Mouse (Mus musculus) limb, embryonic 14.5 days (tissue): ENCODE measurements at regions not wholly inside any gene's neighbourhood (a gene's known extent, or its start where the extent isn't known, plus 50 kb on each side); places are given as distances from the start of the nearest gene placed in this dataset.

Source experiments
- ATAC-seq: fragments of 200-750 bp; cut with Nextera tagmentation; 2 replicates; pipeline ENCODE4 v1.8.0; 2017; ENCODE audit warnings: low read depth, moderate number of reproducible peaks, moderate TSS enrichment; ENCODE audit not compliant: low FRiP score
- DNase-seq: peaks from one replicate; pipeline ENCODE4 v3.0.0-alpha.2; 2015; ENCODE audit warnings: low spot score
- H3K27ac ChIP-seq: fragments of 300-500 bp; sonication (generic); replicated peaks from 2 replicates; pipeline ENCODE4 v1.5.1; 2014; ENCODE audit warnings: low read depth, mild to moderate bottlenecking, low read length, moderate library complexity, mixed read lengths
- H3K27me3 ChIP-seq: fragments of 300-500 bp; sonication (generic); 2 replicates; pipeline ENCODE4 v1.6.1; 2014; ENCODE audit warnings: low read length, mixed read lengths; ENCODE audit not compliant: control insufficient read depth, insufficient read depth
- H3K36me3 ChIP-seq: fragments of 300-500 bp; sonication (generic); 2 replicates; pipeline ENCODE4 v1.6.1; 2014; ENCODE audit warnings: mild to moderate bottlenecking, low read length, moderate library complexity, mixed read lengths; ENCODE audit not compliant: control insufficient read depth, insufficient read depth
- H3K4me1 ChIP-seq: fragments of 300-500 bp; sonication (generic); 2 replicates; pipeline ENCODE4 v1.6.1; 2014; ENCODE audit warnings: antibody characterized with exemption, low read length, mixed read lengths; ENCODE audit not compliant: control insufficient read depth, insufficient read depth
- H3K4me2 ChIP-seq: fragments of 300-500 bp; sonication (generic); replicated peaks from 2 replicates; pipeline ENCODE4 v1.6.1; 2014; ENCODE audit warnings: low read depth, mild to moderate bottlenecking, low read length, moderate library complexity; ENCODE audit not compliant: severe bottlenecking
- H3K4me3 ChIP-seq: fragments of 300-500 bp; sonication (generic); replicated peaks from 2 replicates; pipeline ENCODE4 v1.5.1; 2014; ENCODE audit warnings: low read length
- H3K9ac ChIP-seq: fragments of 300-500 bp; sonication (generic); 2 replicates; pipeline ENCODE4 v1.6.1; 2014; ENCODE audit warnings: mild to moderate bottlenecking, low read depth, low read length, moderate library complexity; ENCODE audit not compliant: severe bottlenecking
- H3K9me3 ChIP-seq: fragments of 300-500 bp; sonication (generic); 2 replicates; pipeline ENCODE4 v1.6.1; 2016; ENCODE audit warnings: low read length; ENCODE audit not compliant: control insufficient read depth
- POLR2A ChIP-seq: fragments of 200-500 bp; IDR thresholded peaks from 2 replicates; pipeline ENCODE4 v1.8.0; 2012; ENCODE audit warnings: inconsistent platforms, mild to moderate bottlenecking, moderate library complexity, borderline replicate concordance; ENCODE audit not compliant: insufficient read depth, insufficient read length; ENCODE audit errors: extremely low read depth
- whole genome bisulfite sequencing: fragments of 180-500 bp; shearing (Covaris S2); extraction: QIAGEN DNeasy Blood & Tissue Kit; methylation state at CpG from one replicate; pipeline ENCODE4 v1.1.7; 2014; 5-methylcytosine and 5-hydroxymethylcytosine counted together

- WGBS = 94% methylated on average over 5 of the region's 5 CpGs
These were observed 62.7 kb upstream of the Tns3 start for GRCm38 (mm10) chr11:8727007-8727406.

DNA sequence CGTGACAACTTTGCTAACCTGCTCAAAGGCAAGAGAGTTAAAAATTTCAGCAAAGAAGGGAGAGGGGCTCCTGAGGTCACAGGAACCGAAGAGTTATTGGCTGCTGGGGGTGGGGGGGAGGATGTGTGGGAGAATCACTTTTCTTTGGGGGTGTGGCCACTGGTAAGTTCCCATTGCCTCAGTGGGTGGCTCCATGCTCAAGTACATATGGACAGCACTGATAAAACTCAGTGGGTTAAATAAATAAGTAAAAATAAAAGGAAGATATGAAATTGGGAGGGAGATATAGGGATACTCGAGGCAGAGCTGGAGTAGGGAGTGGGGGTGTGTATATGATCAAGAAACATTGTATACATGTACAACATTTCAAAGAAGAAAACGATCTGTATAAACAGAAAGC is 61.2 kb upstream of the Tns3 start:
- no peaks in the 10 kb centered on the region for H3K9me3 ChIP-seq
- no peak overlapping the region for H3K4me3 ChIP-seq
- H3K36me3 ChIP-seq = no peaks in the 10 kb centered on the region
- H3K4me2 ChIP-seq = no peak overlapping the region
- H3K27me3 ChIP-seq = no peaks in the 10 kb centered on the region
- TF ChIP-seq POLR2A = no peak
- no peak overlapping the region for H3K9ac ChIP-seq
- no peak for ATAC-seq
- no peak for DNase-seq
- no peaks in the 10 kb centered on the region for H3K4me1 ChIP-seq
- 75% methylated on average over 4 of the region's 4 CpGs for WGBS
- H3K27ac ChIP-seq = no peak overlapping the region

More at GRCm38 (mm10) chr11:8727007-8727406, 62.7 kb upstream of the Tns3 start:
- Histone ChIP-seq H3K9ac (no peak overlapping the region), H3K36me3 (no peaks in the 10 kb centered on the region), H3K27me3 (no peaks in the 10 kb centered on the region), H3K4me1 (no peaks in the 10 kb centered on the region), H3K4me2 (no peak overlapping the region), H3K4me3 (no peak overlapping the region), H3K9me3 (no peaks in the 10 kb centered on the region), H3K27ac (no peak overlapping the region)
- no peak for TF ChIP-seq POLR2A
- DNase-seq = no peak
- ATAC-seq = no peak

GRCm38 (mm10) chr11:8723102-8723640 is 58.8 kb upstream of the Tns3 start:
- H3K36me3 ChIP-seq = no peaks in the 10 kb centered on the region
- H3K27ac ChIP-seq = no peak overlapping the region
- 28% methylated on average over 5 of the region's 5 CpGs for WGBS
- H3K4me2 ChIP-seq = no peak overlapping the region
- DNase-seq (no peak), ATAC-seq (no peak)
- H3K4me3 ChIP-seq = no peak overlapping the region
- H3K27me3 ChIP-seq = no peaks in the 10 kb centered on the region
- no peaks in the 10 kb centered on the region for H3K4me1 ChIP-seq
- H3K9ac ChIP-seq = no peak overlapping the region
- H3K9me3 ChIP-seq = no peaks in the 10 kb centered on the region
- TF ChIP-seq POLR2A = no peak

DNA sequence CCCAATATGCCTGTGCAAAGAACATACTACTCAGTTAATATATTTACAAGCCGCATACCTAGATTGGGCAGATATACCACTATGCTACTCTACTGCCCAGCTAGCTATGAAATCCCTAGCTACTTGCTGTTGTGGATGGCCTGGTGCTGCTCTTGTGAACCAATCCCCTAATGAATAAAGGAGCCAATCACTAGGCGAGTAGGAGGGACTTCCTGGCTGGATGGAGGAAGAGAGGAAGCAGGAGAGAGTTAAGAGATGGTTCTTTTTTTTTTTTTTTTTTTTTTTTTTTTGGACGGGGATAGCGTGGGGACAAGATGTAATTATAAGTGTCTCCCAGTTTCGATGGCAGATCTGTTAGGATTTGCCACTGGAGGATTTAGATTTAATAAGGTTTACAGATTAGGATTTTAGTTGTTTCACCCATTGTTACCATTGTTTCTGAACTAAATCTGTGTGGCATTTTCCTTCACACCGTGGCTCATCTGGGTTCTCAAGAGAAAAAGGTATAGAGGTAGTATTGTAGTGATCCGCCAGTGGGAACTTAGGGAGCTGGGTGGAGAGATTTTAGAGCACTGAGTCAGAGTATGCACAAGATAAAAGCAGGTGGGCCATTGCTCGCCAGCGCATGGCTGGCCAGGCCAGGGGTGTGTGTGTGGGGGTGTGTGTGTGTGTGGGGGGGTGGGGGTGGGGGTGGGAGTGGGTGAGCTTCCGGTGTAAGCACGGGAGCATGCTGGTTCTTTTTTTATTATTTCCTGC is 55.1 kb upstream of the Tns3 start:
- Histone ChIP-seq H3K4me3 (no peak overlapping the region), H3K36me3 (no peaks in the 10 kb centered on the region), H3K27ac (no peak overlapping the region), H3K9ac (no peak overlapping the region), H3K4me2 (no peak overlapping the region), H3K4me1 (no peaks in the 10 kb centered on the region), H3K27me3 (no peaks in the 10 kb centered on the region), H3K9me3 (no peaks in the 10 kb centered on the region)
- no peak for TF ChIP-seq POLR2A
- no peak for ATAC-seq
- WGBS = 75% methylated on average over 11 of the region's 11 CpGs
- no peak for DNase-seq

- H3K36me3 ChIP-seq = no peaks in the 10 kb centered on the region
- H3K4me2 ChIP-seq = no peak overlapping the region
- no peak overlapping the region for H3K4me3 ChIP-seq
- no peak overlapping the region for H3K9ac ChIP-seq
- no peak overlapping the region for H3K27ac ChIP-seq
- WGBS = 91% methylated on average over 3 of the region's 3 CpGs
- no peak for ATAC-seq
- no peaks in the 10 kb centered on the region for H3K27me3 ChIP-seq
- no peak for TF ChIP-seq POLR2A
- no peaks in the 10 kb centered on the region for H3K9me3 ChIP-seq
- H3K4me1 ChIP-seq = no peaks in the 10 kb centered on the region
- no peak for DNase-seq
These were observed 53.4 kb upstream of the Tns3 start for GRCm38 (mm10) chr11:8717774-8718173.
